Mouse (Mus musculus): ENCODE data around the gene Akap9. TPM values are rescaled to one million over a fixed set of nuclear protein-coding genes. Genes with fewer than 3 reads are reported as not detected.
"Not testable (repeated sequence)": the region's sequence is repeated elsewhere in the genome, so short reads cannot be mapped to it uniquely, and the experiment has no call there.

Akap9 gene
- polyA plus RNA-seq (2012): 34.9 and 41.6 TPM in 2 replicates

- no peak for TF ChIP-seq GATA1 (IDR thresholded peaks at IDR 0.05; ENCODE audit: low read length)
Measured at GRCm38 (mm10) chr5:3927801-3928689, at the start of gene Akap9. Gene Akap9 (plus strand): TSS chr5:3928054.

GRCm38 (mm10) chr5:3889201-3889600, 38.7 kb upstream of the Akap9 start:
- no peak for TF ChIP-seq GATA1 (IDR thresholded peaks at IDR 0.05; ENCODE audit: low read length)

GRCm38 (mm10) chr5:3893459-3894293, 34.2 kb upstream of the Akap9 start, which contains the start of gene Mterf1a:
Gene Mterf1a (minus strand): TSS chr5:3893933.
- TF ChIP-seq GATA1 (IDR thresholded peaks at IDR 0.05; ENCODE audit: low read length): not testable (repeated sequence)

- no peak for TF ChIP-seq GATA1 (IDR thresholded peaks at IDR 0.05; ENCODE audit: low read length)
Measured at GRCm38 (mm10) chr5:3905471-3905870, 22.4 kb upstream of the Akap9 start.

GRCm38 (mm10) chr5:3922350-3922749, 5.5 kb upstream of the Akap9 start:
- no peak for TF ChIP-seq GATA1 (IDR thresholded peaks at IDR 0.05; ENCODE audit: low read length)

- TF ChIP-seq GATA1 (IDR thresholded peaks at IDR 0.05; ENCODE audit: low read length): no peak
Measured at GRCm38 (mm10) chr5:3926666-3927065, 1.2 kb upstream of the Akap9 start.

GRCm38 (mm10) chr5:3928690-3929046, 814 bp downstream of the Akap9 start:
- TF ChIP-seq GATA1 (IDR thresholded peaks at IDR 0.05; ENCODE audit: low read length): no peak

GRCm38 (mm10) chr5:3930760-3931159, 2.9 kb downstream of the Akap9 start:
- no peak for TF ChIP-seq GATA1 (IDR thresholded peaks at IDR 0.05; ENCODE audit: low read length)

GRCm38 (mm10) chr5:3931636-3932035, 3.8 kb downstream of the Akap9 start:
- no peak for TF ChIP-seq GATA1 (IDR thresholded peaks at IDR 0.05; ENCODE audit: low read length)

GRCm38 (mm10) chr5:3933551-3933950, 5.7 kb downstream of the Akap9 start:
- no peak for TF ChIP-seq GATA1 (IDR thresholded peaks at IDR 0.05; ENCODE audit: low read length)

GRCm38 (mm10) chr5:3935266-3935665, 7.4 kb downstream of the Akap9 start:
- no peak for TF ChIP-seq GATA1 (IDR thresholded peaks at IDR 0.05; ENCODE audit: low read length)

GRCm38 (mm10) chr5:3935778-3936554, 8.1 kb downstream of the Akap9 start:
- TF ChIP-seq GATA1 (IDR thresholded peaks at IDR 0.05; ENCODE audit: low read length): no peak

- no peak for TF ChIP-seq GATA1 (IDR thresholded peaks at IDR 0.05; ENCODE audit: low read length)
Measured at GRCm38 (mm10) chr5:3938905-3939304, 11.1 kb downstream of the Akap9 start.

GRCm38 (mm10) chr5:3939335-3939734, 11.5 kb downstream of the Akap9 start:
- TF ChIP-seq GATA1 (IDR thresholded peaks at IDR 0.05; ENCODE audit: low read length): no peak

- TF ChIP-seq GATA1 (IDR thresholded peaks at IDR 0.05; ENCODE audit: low read length): no peak
Measured at GRCm38 (mm10) chr5:3941240-3941639, 13.4 kb downstream of the Akap9 start.
